Mouse (Mus musculus) urinary bladder, postnatal 14 days (tissue): ENCODE results near the gene Tgif1.
"Not testable (repeated sequence)": the region's sequence is repeated elsewhere in the genome, so short reads cannot be mapped to it uniquely, and the experiment has no call there.

Experiments
- DNase-seq: peaks from one replicate; pipeline ENCODE4 v3.0.0; 2021; ENCODE audit warnings: low spot score

The Tgif1 gene

DNA sequence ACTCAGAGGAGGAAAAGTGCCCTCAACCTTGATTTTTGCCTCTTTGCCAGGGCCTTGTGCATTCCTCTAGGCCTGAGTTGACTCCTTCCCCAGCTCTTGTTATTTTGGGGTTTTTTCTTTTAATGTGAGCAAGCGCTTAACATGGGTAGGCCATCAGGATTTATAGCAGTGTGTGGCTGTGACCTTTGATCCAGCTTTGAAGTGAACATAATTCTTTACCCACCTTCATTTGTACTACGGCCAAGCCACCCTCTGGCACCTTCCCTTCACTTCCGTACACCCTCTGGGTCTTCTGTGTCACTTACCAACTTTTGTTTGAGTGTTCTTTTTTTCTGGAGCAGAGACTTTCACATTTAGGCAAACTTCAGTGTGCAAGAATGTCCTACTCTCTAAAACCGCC lies 10.1 kb downstream of the Tgif1 start:
- DNase-seq, result no peak

DNA sequence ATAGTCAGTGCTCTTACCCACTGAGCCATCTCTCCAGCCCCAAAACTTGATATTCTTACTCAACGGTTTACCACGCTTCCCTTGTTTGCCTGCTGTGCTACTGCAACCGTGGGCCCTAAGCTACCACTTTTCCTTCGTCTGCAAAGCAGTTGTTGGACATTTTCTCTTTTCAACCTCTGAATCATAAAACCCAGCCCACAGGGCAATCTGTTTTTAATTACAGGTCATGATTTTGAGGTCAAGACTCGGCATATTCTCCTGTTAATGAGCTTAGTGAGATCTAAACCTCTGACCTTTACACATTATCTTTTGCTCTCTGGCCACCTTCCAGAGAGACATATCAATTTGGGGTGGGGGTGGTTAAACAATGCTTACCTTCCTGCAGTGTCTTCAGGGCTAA lies 14.8 kb downstream of the Tgif1 start:
- DNase-seq, result no peak

DNA sequence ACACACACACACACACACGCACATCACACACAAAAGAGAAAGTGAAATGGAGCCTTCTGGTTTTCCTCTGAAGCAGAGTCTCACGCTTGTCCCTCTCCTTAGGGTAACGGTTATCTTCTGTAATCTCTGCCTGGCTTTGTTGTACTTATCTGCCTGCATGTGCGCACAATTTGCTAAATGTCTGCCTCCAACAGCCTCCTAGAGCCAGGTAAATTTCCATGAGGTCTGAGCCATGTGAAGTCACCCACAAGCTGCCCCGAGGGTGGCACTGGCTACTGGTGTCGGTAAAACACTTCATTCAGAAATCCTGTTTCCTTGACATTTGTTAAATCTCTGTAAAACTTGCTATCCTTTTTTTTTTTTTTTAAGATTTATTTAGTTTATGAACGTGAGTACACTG lies 15.3 kb downstream of the Tgif1 start:
- DNase-seq, result no peak

DNA sequence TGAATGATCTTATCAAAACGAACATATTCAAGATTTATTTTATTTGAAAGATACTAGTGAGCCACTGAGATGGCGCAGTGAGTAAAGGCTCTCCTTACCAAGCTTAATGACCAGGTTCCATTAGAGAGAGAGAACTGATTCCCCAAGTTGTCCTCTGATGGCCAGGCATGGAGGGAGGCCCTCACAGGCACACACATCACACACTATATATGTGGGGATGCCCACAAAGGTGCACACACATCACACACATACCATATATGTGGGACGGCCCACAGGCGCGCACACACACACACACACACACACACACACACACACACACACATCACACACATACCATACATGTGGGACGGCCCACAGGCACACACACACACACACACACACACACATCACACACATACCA lies 15.9 kb downstream of the Tgif1 start:
- DNase-seq, result not testable (repeated sequence)

DNA sequence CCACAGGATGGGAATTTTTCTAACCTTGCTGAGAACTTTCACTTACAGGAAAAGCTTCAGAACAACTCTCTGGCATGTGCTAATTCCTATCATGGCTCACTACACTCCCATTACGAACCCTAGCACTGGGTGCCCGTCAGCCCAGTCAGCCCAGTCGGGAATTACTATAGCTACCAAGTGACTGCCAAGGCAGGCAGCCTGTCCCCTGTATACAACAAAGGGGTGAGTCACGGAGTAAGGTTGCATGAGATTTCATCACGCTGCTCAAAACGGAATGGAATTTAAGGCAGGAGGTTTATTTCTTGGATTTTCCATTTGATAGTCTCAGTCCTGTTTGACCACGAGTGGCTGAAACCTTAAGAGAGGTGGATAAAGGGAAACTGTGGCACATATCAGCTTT lies 16.5 kb downstream of the Tgif1 start:
- DNase-seq, result peak; percentile 60

DNA sequence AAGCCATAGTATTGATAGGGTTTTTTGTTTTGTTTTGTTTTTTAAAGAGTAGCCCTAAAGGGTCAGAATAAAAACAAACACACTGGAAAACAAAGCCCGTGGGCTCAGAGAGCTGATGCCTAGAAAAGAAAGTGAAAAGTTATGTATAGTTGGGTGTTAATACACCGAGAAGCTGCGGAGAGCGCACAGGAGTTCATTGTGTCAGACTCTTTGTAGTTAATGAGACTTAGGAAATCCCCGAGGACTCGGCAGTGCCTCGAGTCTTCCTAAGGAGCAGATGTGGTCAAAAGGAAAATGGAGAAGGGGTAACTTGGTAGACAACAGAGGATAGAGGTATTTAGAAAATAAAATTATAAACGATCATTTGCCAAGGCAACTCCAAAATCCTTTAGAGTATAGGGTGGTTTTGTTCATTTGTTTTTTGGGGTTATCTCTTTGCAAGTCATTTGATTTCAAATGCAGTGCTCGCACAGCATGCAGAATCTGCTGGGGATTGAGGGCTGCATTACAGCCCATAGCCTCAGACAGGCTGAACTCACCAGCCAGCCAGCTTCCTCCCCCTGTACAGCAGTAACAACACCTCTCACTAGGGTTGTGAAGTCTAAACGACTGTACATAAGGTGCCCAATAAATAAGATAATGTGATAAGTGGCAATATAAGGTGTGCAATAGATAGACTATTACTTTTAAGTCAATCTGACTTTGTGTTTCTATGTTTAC lies 18.1 kb downstream of the Tgif1 start:
- DNase-seq, result no peak

DNA sequence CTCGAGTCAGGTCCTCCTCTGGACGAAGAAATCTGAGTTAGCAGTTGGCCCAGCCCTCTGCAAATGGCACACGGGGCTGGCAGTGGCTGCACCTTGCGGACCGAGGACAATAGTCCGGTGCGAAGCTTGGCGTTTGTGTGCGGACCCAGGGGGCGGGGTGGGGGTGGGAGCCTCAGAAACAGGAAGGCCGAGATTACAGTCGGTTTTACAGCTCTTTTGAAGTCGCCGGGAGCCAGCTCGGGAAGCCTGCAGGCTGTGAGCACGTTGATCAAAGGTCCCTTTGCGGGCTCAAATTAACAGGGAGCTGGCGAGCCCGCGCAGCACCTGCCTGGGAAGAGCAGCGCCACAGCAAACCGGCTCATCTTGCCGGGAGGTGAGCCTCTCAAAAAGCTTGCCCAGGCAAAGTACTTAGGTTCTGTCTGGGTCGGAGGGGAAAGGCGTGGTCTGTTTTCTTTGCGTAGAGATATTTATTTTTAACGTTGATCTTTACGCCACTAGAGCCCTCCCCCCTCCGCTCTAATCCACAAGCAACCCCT lies 18.8 kb downstream of the Tgif1 start:
- DNase-seq, result peak; percentile 65

DNA sequence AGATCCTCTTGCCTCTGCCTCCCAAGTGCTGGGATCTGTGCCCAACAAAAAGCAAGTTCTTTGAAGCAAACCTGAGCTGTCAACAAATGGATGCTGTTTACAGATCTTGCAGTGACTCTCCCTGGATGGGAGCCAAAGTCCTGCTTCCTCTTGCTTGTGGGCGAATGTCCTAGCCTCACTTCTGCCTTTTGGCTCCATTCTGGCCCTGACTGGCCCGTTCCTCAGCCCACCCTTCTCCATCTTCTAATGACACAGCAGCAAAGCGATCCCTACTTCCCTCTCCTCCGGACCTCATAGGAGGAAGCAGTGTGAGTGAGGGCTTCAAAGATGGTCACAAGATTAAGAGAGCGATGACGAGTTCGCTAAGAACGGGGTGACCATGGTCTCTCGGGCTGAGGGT lies 20.8 kb downstream of the Tgif1 start:
- peak; percentile 48 for DNase-seq

DNA sequence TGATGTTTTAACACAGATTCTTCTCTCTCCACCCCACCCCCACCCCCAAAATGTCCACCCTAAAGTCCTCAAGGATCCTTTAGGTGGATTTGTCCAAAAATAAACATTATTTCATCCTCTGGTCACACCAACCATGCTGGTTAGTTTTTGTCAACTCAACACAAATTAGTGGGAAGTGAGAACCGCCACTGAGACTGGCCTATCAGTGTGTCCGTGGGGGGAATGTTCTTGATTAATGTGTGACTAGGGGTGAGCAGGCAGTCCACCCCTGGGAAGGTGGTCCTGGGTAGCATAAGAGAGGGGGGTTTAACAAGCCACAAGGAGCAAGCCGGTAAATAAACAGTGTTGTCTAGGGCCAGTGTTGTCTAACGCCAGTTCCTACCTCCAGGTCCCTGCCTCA lies 21.8 kb downstream of the Tgif1 start:
- no peak for DNase-seq

DNA sequence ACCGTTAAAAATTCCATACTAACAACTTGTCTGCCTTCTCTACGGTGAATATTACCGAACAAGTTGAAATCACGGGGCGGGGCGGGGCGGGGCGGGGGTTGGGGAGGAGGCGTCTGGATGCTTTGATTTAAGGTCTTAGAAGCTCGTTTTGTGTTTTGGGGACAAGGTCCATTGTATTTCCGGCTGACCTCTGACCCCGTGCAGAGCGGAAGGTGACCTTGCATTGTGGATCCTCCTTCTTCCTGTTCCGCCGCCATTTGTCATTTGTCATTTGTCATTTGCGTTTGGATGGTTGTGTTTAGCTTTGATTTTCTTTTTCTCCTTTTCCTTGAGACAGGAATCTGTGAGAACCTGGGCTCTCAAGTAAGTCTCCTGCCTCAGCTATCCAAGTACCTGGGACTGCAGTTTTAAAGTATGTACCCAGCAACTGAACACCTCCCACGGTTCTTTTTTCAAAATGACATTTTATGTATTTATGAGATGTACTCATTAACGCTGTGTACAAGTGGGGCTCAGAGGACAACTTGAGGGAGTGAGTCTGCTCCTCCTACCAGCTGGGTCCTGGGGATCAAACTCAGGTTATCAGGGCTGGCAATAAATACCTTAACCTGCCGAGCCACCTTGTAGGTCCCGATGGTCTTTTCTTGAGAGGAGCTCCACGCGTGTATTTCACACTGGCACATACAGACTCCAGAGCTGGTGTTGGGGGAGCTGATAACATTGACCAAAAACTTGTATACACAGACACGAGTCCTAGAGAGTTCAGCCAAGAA lies 23.2 kb downstream of the Tgif1 start:
- no peak for DNase-seq

DNA sequence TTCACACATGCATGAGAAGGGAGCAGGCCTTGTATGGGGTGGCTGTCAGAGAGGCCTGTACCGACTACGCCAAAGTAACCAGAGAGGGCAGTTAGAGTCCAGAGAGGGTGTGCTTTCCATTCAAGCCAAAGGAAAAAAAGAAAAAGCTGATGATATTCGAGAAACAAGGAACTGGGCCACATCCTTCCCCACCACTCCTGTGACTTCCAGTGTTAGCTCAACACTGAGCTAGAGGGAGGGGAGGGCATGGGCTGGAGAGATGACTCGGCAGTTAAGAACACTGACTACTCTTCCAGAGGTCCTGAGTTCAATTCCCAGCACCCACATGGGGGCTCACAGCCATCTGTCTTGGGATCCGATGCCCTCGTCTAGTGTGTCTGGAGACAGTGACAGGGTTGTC lies 24.1 kb downstream of the Tgif1 start:
- no peak for DNase-seq

DNA sequence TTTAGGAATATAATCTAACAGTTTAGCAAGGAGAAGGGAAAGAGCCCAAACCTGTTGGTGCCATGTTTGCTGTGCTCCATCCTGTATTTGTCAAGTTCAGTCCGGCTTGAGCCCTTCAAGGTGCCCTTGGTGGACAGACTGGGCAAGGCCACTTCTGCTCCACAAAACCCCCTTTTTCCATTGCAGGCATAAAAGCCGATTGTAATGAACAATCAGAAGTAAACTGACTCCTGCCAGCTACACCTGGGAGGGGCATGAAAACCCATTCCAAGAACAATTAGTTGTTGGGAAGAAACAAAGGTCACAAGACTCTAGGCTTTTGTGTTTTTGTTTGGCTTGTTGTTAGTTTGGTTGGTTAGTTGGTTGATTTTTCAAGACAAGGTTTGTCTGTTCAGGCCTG lies 24.8 kb downstream of the Tgif1 start:
- DNase-seq, result no peak

DNA sequence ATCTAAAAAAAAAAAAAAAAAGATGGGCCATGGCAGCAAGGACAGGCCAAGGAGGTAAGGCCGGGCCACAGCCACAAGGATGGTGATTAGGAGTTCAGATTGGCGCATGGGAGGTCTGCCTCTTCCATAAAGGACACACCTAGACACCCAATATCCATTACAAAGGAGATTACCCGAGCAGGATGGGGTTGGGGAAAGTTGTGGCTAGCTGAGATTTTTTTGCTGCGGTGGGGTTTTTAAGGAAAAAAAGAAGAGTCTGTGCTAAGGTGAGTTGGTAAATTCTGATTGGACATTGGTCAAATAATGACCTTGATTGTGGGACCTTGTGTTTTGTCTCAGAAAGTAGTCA lies 25.2 kb downstream of the Tgif1 start:
- DNase-seq, result no peak

DNA sequence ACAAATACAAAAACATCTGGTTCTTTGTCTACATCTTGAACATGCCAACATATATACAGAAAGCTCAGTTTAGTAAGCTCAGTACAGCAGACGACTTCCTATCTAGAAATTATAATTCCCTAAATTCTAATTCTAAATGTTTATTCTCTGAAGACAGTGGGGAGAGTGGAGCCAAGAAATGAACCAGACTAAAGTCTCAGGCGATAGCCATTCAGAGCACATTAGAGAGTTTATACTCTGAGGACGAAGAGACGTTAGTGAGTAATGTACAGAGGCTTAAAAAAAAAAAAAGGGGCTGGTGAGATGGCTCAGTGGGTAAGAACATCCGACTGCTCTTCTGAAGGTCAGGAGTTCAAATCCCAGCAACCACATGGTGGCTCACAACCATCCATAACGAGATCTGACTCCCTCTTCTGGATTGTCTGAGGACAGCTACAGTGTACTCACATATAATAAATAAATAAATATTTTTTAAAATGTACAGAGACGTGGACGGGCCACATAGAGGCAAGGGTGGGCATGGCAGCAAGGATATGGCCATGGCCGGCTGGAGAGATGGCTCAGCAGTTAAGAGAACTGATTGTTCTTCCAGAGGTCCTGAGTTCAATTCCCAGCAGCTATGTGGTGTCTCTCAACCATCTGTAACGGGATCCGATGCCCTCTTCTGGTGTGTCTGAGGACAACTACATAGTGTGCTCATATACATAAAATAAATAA lies 25.7 kb downstream of the Tgif1 start:
- not testable (repeated sequence) for DNase-seq

DNA sequence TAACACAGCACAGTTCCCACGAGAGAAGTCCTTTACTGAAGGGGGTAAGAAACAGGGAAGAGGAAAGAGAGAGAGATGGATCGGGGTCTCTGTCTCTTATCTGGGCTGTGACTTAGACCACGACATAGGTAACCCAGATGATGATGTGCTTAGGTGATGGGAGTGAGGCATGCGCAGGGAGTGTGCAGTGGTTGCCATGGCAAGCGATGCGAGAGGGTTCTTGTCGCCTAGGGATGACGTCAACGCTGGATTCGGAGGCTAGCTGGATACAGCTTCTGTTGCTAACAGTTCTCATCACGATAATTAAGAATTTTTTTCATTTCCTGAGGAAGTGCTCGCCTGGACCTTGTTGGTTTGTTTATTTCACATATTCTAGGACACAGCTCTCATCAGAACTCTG lies 27.1 kb downstream of the Tgif1 start:
- no peak for DNase-seq

DNA sequence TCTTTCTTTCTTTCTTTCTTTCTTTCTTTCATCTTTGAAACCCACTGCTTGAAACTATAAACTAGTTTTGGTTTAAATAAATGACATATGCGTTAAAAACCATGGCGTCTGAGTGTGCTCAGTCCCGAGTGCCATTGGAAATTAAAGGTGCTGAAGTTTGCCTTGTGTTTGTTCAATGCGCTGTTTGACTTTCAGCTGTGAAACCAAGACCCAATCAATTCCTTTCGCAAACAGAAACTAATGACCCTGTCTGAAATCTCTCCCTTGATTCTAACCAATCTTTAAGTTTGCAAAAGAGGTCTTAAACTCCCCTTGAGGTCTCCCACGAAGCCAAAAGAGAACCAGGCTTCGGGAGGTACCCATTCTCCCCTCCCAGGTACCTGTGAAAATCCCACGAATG lies 30.3 kb downstream of the Tgif1 start:
- DNase-seq, result no peak

DNA sequence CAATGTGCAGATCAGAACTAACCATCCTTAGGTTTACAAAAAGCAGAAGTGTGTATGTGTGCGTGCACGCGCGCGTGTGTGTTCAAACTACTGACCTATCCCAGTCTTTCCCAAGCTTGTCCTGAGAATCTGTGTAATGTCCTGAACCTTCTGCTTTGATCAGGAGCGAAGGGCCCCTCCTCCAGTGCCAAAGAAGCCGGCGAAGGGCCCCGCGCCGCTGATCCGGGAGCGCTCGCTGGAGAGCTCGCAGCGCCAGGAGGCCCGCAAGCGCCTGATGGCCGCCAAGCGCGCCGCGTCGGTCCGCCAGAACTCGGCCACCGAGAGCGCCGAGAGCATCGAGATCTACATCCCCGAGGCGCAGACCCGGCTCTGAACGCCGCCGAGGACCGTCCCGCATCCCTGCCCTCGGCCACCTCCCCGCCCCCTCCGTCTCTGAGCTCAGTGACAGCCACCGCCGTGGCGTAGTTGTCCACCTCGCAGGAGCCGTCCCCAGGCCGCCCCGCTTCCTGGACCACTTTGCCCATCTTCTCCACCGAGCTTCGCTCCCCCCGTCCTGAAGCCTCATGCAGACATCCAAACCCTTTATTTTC lies 35.4 kb downstream of the Tgif1 start:
- peak; percentile 19 for DNase-seq

DNA sequence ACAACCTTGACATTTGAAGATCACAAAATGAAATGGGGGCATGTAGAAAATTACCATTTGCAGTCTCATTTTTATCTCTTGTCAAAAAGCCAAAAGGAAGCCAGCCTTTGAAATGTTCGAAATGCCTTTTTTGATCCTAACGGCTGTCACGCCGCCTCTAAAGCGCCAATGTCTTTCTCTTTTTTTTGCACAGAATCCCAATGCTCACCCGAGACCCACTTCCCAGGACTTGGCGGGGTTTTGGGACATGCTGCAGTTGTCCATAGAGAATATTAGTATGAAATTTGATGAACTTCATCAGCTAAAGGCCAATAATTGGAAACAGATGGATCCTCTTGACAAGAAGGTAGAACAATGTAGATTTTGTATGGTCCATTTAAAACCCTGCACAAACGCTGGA lies 38.3 kb downstream of the Tgif1 start:
- DNase-seq, result no peak

DNA sequence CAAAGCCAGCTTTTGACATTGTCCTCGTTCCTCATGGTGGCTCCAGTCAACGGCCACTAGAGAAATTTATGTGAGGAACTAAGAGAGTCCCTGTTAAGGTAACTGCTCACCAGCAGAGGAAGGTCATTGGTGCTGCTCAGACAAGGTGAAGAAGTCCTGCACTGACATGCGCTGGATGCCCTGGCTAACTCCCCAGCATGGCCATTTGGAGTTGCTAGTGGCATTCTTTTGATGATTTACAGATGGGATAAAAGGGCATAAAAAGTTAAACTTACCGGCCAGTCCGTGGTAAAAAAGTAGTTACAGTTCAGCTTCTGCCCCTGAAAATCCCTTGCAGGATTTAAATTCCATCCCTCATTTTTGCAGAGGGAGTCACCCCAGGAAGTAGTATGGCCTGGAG lies 42.6 kb downstream of the Tgif1 start:
- DNase-seq, result no peak

DNA sequence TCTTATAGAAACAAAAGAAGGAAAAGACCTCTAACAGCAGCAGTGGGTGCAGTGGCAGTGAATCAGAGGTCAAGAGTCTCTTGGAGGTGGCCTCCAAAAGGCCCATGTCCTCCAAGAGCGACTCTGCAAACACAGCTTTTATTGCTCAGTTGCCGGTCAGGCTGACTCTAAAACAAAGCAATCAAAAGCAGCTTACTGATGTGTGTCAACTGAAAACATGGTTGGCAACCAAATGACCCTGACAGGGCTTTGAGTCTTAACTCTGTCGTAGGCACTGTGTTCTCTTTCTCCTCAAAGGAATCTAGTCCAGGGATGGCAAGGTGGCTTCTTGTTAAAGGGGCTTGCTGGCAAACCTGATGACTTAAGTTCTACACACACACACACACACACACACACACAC lies 43.6 kb downstream of the Tgif1 start:
- DNase-seq, result no peak

DNA sequence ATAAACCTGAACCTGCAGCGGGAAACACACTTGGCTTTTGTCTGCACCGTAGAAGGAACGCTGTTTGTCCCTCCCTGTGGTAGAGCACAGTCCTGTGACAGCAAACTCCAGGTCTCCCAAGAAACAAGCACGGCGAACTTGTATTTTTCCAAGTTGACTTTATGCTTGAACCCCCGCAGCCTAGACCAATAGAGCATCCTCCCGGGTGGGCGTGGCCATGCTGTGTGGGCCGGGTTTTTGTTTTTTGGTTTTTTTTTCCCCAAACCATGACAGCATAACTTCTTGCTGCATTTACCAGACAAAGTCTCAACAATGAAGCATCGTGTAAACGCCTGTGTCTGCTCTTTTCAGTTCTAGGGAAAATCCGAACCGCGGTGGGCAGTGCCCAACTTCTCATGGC lies 44.5 kb downstream of the Tgif1 start:
- no peak for DNase-seq

DNA sequence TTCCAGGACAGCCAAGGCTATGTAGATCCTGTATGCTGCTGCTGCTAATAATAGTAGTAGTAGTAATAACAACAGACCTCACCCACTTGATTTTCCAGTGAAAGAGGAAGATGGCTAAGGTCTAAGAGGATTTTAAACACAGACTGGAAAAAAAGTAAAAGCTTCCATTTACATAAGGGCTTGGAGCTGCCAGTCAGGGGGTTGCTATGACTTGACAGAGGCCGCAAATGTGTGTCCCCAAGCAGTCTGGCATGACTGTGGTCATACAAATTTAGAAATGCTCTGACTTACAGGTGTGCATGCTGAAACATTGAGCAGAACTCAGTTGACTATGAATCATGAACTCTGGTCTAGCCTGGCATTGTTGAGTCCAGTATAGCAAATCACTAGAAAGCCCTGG lies 45.5 kb downstream of the Tgif1 start:
- DNase-seq, result no peak

DNA sequence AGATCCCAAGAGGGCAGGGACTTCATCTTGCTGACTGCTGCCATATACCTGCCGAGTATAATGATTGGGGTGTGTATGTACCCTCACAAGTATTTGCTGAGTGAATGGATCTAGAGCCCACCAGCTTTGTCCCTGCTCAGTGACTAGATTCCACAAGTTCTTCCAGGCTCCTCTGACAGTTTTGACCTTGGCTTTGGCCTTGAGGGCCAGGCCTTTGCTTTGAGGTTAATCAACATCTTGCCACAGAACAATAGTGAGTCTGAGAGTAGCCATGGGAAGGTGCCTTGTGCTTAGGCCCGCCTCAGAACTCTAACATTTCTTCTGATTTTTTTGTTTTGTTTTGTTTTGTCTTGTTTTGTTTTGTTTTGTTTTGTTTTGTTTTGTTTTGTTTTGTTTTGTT lies 46.7 kb downstream of the Tgif1 start:
- no peak for DNase-seq
